Mouse (Mus musculus) ES-Bruce4 (cell line): Measurements from ENCODE around the gene Snx4.

Experiments used
- EP300 ChIP-seq: IDR thresholded peaks from 2 replicates; pipeline ENCODE4 v1.6.1; 2011; ENCODE audit warnings: low read depth, low read length; ENCODE audit not compliant: insufficient read depth
- POLR2A ChIP-seq: IDR thresholded peaks from one replicate; pipeline ENCODE4 v1.8.1; 2011; ENCODE audit warnings: low read length; ENCODE audit not compliant: insufficient read depth

DNA sequence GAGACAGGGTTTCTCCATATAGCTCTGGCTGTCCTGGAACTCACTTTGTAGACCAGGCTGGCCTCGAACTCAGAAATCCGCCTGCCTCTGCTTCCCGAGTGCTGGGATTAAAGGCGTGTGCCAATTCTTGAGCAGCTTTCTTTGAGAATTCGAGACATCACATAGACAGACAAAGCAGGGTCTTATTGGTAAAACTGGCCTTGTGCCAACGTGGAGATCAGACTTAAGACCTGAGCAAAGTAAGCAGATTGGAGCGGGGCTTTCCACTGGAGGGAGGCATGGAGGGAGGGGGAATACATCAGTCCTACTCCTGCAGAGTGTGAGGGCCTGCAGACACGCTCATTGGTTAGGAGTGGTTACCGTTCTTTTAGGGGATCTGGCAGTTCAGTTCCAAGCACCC lies 75.9 kb downstream of the Snx4 start:
- no peak for TF ChIP-seq EP300
- TF ChIP-seq POLR2A: no peak
